Mouse (Mus musculus) common myeloid progenitor, adult 5-6 weeks (primary cell): ENCODE measurements around the gene Ccdc170. TPM values are rescaled to one million over a fixed set of nuclear protein-coding genes. Genes with fewer than 3 reads are reported as not detected.

Source experiments
- ATAC-seq: replicated peaks from 2 replicates; pipeline ENCODE4 v1.8.0; 2016; ENCODE audit warnings: low read depth, mild to moderate bottlenecking, moderate TSS enrichment, inconsistent platforms; ENCODE audit not compliant: poor library complexity, severe bottlenecking
- total RNA-seq: library from RNA; stranded (forward); fragments of 200-1000, 187-1606 nt; gene quantifications from 2 replicates; pipeline ENCODE4 v1.2.3, GENCODE M21; 2017

Gene Ccdc170
- total RNA-seq, 1 experiment from 2014 or later: not detected

GRCm38 (mm10) chr10:4519645-4520044 lies 37.3 kb downstream of the Ccdc170 start:
- no peak for ATAC-seq

DNA sequence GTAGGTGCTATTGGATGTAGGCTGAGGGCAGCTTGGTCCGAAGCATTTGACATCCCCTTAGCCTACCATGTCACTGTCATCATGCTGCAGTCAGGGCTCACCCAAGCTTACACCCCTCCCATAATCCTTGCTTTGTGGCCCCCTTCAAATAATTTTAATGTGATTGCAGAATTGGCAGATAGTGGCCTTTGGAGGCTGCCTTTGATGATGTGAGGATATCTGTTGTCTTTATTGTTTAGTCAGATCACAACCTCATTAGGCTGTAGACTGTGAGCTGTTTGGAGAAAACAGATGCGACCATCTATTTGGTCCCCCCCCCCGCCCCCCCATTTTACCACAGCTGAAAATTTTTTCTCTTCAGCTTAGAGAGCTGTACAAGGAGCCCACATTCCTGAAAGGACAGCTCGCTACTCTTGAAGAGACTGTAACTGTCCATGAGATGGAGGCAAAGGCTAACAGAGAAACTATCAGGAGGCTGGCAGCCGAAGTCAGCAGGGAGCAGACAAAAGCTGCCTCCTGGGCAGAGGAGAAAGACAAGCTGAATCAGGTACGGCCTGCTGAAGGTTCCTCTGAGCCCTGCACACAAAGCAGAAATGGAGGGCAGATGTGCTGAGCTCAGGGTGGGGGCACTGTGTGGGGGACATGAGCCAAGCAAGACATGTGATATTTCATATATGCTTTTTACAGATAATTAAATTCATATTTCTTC lies 38.2 kb downstream of the Ccdc170 start:
- no peak for ATAC-seq

GRCm38 (mm10) chr10:4522116-4522515 lies 39.8 kb downstream of the Ccdc170 start:
- no peak for ATAC-seq

- 0 out of 2 replicates have a peak, but pooled peaks have one; percentile 15 for ATAC-seq
Observed at GRCm38 (mm10) chr10:4523078-4523477, 40.8 kb downstream of the Ccdc170 start.

DNA sequence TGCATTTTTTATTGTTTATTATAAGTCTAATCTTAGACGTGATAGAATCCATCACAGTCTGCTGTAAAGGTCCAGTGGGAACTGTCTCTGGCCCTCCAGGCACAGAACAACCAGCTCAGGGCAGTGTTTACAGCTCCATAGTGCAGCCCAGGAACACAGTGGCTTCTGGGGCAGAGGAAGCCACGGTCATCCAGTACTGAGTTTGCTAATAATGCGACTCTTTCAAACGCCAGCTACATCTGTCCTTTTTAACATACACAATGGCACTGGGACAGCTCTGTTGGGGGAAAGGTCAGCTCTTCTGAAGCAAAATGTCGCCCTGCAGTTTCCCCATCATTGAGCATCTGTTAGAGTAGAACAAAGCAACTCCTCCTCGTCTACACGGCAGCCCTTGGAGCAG lies 45.7 kb downstream of the Ccdc170 start:
- ATAC-seq: no peak

DNA sequence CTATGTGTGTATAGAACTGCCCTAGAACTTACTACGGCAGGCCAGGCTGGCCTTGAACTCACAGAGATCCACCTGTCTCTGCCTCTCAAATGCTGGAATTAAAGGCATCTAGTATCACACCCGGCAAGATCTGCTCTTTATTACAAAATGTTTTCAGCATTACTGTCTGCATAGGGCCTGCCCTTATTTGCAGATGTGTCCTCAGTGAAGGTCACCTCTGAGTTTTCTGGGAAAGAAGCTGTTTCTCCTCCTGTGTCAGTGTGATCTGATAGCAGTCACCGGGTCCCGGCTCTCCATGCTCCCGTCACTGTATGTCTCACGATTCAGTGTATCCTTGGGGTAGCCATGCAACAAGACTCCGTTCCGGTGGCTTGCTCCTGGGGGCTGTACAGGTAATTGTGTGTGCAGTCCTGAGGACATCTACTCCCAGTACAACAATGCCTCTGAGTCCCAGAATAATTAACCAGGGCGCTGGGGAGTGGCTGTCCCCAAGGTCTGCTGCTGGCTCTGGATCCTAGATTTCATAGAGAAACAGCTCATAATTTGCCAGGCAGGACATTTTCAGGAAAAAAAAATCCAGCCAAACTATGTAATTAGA lies 48.4 kb downstream of the Ccdc170 start:
- no peak for ATAC-seq

- ATAC-seq: no peak
Observed at GRCm38 (mm10) chr10:4531933-4532332, 49.6 kb downstream of the Ccdc170 start.

DNA sequence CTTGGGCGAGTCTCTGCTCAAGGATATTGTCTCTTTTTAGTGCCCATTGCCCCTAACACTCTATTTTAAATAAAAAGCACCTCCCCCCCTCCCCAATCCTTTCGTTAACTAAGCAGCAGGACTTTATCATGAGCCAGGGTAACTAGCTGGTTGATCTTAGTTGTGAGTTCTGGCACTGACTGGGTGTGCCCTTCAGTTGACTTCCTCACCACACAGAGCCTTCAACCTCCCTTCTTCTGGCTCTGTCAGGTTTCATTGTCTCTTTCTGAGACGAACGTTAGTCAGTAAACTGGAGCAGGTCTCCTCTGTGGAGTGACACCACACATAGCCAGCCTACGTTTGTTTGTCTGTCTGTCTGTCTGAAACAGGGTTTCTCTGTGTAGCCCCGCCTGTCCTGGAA lies 50.4 kb downstream of the Ccdc170 start:
- no peak for ATAC-seq

DNA sequence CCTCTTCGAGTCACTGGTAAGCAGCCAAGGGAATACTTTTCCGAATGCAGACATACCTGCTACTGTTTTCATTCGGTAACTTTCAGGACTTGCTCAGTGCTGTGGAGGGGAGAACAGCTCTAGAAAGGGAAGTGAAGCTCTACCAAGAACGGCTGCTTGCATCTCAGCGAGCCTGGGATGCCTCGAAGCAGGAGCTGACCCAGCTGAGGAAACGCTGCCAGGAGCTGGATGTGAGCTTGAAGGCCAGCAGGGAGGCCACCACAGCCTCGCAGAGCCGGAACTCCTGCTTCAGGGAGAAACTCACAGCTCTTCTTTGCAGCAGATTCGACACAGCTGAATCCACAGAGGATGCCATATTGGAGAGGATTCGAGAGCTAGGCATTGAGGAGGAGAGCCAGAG lies 51.6 kb downstream of the Ccdc170 start:
- no peak for ATAC-seq

- no peak for ATAC-seq
Observed at GRCm38 (mm10) chr10:4545550-4545949, 63.2 kb downstream of the Ccdc170 start.

GRCm38 (mm10) chr10:4553442-4554119 lies 71.3 kb downstream of the Ccdc170 start:
- ATAC-seq: no peak

DNA sequence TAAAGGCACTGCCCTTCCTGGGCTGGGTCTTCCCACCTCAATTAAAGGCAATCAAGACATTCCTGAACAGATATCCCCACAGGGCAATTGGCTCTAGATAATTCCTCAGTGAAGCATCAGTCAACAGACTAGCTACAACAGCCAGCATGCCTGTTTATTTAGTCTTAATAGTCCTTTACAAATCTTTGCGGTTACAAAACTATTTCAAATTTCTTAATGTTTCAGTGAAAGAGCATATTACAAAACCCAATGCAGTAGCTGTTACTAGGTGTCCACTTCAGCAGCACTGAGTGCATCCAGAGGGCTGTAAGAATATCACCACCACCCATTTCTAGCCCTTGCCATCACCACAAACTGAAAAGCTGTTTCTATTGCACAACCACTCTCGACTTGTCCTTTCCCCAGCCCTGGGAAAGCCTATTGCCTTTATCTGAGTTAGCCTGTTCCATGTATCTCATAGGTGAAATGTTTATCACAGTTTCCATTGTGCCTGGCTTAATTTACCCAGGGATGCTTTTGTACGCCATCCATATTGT lies 74.6 kb downstream of the Ccdc170 start:
- peak; percentile 66 for ATAC-seq

GRCm38 (mm10) chr10:4559132-4559531 lies 76.8 kb downstream of the Ccdc170 start:
- ATAC-seq: no peak

DNA sequence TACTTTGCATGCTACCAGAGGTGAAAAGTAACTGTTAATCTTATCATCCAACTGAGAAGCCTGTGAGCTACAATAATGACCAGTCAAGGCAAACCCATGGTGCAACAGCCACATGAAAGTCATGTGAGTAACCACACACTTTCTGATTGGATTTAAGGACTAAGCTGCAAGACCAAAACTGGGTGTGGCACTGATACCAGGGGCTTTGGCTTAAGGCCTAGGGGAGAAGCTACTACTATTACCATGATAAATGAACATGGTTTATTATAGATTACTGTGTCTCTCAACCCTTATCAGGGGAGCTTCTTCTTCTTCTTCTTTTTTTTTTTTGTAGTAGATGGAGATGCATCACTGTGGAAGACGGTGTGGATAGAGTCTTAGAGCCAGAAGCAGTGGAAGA lies 82.8 kb downstream of the Ccdc170 start:
- ATAC-seq: no peak

GRCm38 (mm10) chr10:4570778-4571177 lies 88.5 kb downstream of the Ccdc170 start:
- ATAC-seq: no peak

GRCm38 (mm10) chr10:4571304-4571703 lies 89.0 kb downstream of the Ccdc170 start:
- no peak for ATAC-seq

DNA sequence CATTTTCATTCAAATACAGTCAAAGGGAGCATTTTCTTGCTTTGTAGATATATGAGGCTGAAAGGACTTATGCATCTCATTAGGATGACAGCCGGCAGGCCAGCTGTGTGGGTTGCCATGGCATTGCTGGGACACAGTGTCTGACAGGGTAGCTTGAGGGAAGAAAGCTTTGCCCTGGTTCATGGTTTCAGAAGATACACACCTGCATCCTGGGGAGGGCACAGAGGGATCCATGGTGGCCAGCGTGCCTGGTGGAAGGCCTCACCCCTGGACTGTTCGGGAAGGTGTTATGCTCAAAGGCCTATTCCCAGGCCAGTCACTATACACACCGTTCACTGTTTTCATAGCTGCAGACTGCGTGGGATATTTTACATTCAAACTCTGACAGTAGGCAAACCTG lies 99.6 kb downstream of the Ccdc170 start:
- no peak for ATAC-seq

- ATAC-seq: no peak
Observed at GRCm38 (mm10) chr10:4586691-4587090, 104.4 kb downstream of the Ccdc170 start.

GRCm38 (mm10) chr10:4589576-4589975 lies 107.3 kb downstream of the Ccdc170 start:
- ATAC-seq: no peak

GRCm38 (mm10) chr10:4590956-4591355 lies 108.7 kb downstream of the Ccdc170 start:
- ATAC-seq: no peak

- ATAC-seq: peak; percentile 57
Observed at GRCm38 (mm10) chr10:4593828-4594227, 111.5 kb downstream of the Ccdc170 start.
